Mouse (Mus musculus) cerebral cortex, adult 2 months (tissue): ENCODE results near the gene Slc3a2.

Source experiments
- WGBS: fragments of 180-500 bp; shearing (Covaris S2); methylation state at CpG from one replicate; pipeline ENCODE4 v1.1.7; 2018; 5-methylcytosine and 5-hydroxymethylcytosine counted together

Gene Slc3a2

DNA sequence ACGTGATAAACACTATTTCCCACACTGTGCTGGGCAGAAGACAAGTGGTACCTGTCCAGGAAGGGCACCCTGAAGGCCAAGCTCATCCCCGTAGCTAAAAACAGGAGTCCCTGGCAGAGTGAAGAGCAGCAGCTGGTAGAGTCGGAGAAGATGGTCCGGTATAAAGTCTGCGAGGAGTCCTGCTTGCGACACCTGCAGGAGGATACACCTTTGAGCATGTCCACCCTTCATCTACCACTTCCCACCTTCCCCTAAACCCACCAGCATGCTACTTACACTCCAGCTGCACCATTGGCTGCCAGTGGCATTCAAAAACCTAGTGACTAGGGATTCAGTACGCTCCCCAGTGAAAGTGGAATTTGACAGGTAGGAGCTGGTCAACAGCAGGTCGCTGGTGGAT lies 14.2 kb downstream of the Slc3a2 start:
- 90% methylated on average over 8 of the region's 8 CpGs for WGBS

DNA sequence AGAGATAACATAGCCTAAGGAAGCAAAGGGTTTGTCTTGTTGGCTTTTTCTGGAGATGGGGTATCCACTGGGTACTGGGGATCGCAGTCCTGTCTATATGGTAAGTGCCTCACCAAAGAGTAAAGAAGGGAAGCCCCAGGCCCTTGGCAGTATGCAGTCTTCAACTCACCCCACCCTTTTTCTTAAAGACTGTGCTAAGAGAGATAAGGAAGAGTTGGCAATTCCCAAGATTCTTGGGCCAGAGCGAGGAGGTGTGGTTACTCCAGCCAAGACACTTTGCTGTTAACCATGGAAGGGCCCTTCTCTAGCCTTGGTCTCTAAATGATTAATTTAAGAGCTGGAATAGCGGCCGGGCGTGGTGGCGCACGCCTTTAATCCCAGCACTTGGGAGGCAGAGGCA lies 16.2 kb downstream of the Slc3a2 start:
- WGBS, result 96% methylated on average over 7 of the region's 7 CpGs

DNA sequence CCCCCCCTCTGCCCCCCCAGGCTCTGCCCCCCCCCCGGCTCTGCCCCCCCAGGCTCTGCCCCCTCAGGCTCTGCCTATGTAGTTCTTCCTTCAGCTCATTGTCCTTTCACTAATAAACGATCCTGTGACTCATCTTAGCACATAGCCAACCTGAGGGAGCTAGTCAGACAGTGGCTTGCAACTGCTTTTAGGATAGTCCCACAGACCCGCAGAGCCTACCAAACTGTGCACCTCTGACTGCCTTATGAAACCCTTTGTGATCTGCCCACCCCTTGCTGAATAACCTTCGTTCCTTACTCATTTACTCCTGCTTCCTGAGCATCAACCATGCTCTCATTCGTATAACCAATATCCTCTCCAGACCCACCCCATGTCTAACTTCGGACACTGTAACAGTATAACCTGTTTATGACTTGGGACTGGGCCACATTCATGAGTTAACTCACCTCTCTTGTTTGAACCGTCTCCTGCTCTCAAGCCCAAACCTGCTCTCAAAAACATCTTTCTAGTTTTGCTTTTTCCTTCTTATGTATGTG lies 17.0 kb downstream of the Slc3a2 start:
- 67% methylated on average over 7 of the region's 7 CpGs for WGBS

DNA sequence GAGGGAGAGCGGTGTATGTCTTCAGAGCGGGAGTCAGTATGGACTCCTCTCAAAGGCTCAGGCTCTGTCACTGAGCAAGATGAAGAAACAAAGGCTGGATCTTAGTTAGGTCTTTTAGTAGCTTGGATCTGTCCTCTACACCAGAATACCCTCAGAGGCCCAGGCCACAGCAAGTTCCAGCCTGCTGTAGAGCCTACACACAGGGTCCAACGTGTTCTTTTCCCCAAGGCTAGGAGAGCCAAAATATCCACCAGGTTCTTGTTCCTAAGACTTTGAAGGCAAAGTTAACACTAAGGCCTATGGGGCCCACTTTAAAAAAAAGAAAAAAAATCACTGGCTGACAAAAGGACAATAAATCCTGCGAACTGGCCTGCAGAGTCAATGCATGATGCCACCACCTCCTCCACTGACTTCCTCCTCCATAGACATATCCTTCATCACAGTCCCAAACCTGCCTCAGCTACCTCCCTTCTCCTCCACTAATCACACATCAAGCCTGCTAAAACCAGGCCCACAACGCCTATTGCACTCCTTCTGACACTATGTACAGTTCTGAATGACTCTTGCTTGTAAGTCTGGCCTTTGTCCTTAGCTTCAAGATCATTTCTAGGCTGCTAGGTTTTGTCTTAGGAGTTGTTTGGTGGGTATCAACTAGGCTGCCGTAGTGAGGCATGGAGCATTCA lies 18.0 kb downstream of the Slc3a2 start:
- WGBS, result 81% methylated on average over 6 of the region's 6 CpGs

DNA sequence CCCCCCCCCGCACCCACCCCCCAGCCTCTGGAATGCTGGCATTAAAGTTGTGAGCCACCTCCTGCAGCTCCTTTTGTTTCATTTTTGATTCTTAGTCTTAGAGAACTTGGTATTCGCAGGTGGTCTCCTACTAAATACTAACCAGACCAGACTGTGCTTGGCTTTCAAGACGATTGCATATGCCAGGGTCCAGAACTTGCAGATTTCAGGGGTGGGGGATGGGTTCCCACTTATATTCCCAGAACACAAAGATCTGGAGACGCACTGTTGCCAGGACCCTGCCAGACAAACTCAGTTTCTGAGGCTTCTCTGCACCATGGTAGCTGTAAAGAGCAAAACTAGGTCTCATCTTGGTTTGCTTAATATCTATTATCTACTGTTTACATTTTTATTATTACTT lies 19.6 kb downstream of the Slc3a2 start:
- WGBS, result 51% methylated on average over 4 of the region's 4 CpGs

DNA sequence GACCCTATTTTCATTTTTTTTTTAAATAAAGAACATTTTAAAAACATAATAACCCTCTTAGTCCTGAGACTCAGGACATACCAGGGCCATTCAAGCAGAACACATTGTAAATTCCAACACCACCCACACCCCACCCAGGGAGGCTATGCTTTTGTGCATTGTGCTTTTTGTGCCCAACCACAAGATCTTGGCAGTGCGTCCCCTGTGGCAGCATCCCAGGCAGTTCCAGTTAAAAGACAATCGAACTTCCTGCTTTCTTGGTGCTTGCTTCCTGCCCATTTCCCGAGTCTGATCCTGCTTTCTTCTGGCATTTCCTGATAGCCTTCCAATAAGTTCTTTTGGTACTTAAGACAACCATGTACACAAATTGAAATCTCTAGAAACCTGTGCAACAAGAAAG lies 20.7 kb downstream of the Slc3a2 start:
- WGBS, result 28% methylated on average over 3 of the region's 3 CpGs

DNA sequence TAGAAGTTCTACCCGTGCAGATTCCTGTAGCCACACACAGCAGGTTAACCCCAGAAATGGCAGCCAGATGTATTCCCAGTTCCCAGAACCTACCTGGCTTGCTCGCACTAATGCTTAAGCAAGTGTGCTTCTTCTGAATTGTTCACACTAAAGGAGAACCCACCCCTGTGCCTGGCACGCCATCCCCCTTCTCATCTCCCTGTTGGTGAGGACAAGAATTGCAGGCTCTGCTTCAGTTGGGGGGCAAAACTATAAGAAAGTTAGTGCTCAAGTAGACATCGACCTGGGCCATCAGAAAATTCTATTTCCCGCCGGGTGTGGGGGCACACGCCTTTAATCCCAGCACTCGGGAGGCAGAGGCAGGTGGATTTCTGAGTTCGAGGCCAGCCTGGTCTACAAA lies 23.5 kb downstream of the Slc3a2 start:
- WGBS, result 86% methylated on average over 9 of the region's 9 CpGs

GRCm38 (mm10) chr19:8695330-8695729 lies 27.8 kb downstream of the Slc3a2 start:
- 43% methylated on average over 6 of the region's 6 CpGs for WGBS

- 91% methylated on average over 5 of the region's 5 CpGs for WGBS
Measured at GRCm38 (mm10) chr19:8692740-8693139, 30.4 kb downstream of the Slc3a2 start.

DNA sequence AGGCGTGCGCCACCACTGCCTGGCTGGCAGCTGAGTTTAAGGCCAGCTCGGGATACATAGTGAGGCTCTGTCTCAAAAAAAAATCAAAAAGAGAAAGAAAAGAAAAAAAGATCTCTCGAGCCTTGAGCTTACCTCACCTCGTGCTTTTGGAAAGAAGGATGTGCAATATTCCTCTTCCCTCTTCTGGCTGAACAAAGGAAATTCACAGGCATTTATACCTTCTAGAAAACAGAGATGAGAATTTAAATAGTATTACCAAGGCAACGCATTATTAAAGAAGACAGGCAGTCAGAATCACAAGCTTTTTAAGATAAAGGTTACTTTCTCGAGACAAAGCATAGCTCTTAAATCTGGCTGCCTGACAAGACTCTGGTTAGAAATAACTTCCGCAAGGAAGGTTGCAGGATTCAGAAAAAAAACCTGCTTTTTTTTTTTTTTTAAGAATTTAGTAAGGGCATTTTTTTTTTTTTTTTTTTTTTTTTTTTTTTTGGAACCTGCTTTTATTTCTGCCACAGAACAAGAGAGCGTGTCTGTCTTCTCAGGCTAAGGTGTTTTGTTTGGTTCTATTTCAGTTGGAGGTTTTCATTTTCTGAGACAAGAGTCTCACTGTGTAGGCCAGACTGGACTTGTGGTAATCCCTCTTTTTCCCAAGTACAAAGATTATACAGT lies 31.2 kb downstream of the Slc3a2 start:
- 27% methylated on average over 9 of the region's 9 CpGs for WGBS

DNA sequence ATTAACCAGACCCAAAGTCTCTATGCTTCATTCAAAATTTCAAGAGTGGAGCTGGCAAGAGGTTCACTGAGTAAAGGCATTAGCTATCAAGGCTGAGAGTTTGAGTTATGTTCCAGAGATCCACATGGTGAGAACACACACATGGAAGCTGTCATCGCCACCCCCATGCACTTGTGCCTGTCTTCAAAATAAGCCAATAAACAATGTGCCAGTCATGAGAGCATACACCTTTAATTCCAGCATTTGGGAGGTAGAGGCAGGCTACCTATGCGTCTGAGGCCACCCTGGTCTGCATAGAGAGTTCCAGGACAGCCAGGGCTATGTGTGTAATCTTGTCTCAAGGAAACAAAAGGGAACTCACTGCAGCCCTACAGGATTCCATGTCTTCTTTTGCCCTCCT lies 39.5 kb downstream of the Slc3a2 start:
- 43% methylated on average over 2 of the region's 2 CpGs for WGBS

DNA sequence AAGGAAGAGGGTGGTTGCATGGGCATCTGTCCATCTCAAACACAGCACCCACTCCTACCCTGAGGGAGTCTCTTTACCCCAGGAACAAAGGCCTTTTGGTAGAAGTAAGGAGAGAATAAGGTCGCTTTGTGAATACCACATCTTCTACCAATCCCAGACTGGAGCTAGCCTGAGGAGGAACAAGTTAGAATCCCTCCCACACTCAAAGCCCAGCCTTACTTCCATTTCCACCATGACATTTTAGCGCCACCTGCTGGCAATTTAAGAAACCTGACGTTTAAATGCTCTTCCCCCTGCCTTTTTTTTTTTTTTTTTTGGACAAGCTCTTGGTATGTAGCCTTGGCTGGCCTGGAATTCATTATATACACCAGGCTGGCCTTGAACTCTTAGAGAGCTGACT lies 40.2 kb downstream of the Slc3a2 start:
- 2% methylated on average over 3 of the region's 3 CpGs for WGBS

- 81% methylated on average over 4 of the region's 4 CpGs for WGBS
Measured at GRCm38 (mm10) chr19:8681633-8682362, 41.4 kb downstream of the Slc3a2 start.

DNA sequence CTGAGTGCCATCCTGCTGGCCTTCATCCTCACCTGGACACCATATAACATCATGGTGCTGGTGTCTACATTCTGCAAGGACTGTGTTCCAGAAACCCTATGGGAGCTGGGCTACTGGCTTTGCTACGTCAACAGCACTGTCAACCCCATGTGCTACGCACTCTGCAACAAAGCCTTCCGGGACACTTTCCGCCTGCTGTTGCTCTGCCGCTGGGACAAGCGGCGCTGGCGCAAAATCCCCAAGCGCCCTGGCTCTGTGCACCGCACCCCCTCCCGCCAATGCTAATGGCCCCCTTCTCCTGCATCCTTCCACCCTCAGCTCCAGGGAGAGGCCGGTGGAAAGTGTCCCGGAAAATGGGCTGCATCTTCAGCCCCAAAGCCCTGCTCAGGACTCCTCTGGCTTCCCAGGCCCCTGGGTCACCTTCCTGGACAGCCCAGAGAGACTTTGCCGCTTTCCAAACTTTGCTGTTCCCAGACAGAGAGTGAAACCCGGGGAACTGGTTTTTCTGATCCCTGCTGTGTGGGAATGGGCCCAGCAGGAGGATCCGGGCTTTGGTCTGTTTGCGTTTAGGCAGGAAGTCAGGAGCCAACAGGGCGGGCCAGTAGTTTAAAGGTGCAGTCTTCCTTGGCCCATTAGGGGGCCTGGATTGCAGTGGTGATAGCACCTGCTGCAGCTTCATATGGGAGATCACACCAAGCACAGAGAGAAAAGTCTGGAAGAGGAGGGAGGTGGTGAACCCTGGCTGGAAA lies 44.0 kb downstream of the Slc3a2 start:
- WGBS, result 38% methylated on average over 18 of the region's 18 CpGs

GRCm38 (mm10) chr19:8673336-8674063 lies 49.7 kb downstream of the Slc3a2 start:
- WGBS, result 41% methylated on average over 9 of the region's 9 CpGs

- WGBS, result 81% methylated on average over 3 of the region's 3 CpGs
Measured at GRCm38 (mm10) chr19:8672859-8673258, 50.3 kb downstream of the Slc3a2 start.

DNA sequence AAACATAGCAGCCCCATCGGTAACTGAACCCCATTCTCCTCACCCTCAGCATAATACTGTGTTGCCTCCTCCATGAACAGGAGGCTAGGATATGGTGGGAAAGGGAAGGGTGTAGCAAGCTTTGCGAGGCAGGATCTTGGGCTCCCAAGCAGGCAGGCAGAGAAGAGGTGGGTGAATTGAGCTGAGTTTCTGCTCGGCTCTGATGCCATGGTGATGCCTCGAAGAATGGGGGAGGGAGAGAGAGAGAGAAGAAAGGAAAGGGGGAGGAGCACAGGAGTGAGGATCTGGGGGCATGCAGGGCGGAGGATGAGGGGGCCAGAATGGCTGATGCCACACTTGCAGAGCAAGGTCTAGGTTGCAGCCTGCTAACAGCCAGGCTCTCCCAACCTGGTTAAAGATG lies 57.4 kb downstream of the Slc3a2 start:
- whole genome bisulfite sequencing, result 34% methylated on average over 5 of the region's 5 CpGs

DNA sequence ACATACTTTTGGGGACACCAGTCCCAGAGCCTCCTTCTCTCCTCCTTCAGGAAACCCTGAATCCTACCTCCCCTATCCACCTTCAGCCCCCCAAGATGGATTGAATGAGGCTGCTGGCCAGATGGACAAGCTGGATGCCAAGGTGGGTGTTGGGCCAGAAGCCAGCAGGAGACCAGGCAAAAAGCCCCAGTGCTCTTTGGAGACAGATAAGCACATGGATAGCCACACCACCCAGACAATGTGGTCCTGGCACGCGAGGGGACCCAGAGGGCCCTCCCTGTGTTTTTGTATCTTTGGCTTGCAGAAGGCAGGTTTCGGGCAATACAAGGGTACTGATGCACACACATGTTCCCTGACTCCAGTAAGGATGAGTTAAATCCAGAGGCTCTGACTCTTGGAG lies 58.3 kb downstream of the Slc3a2 start:
- 32% methylated on average over 3 of the region's 3 CpGs for WGBS

- WGBS, result 13% methylated on average over 10 of the region's 10 CpGs
Measured at GRCm38 (mm10) chr19:8663911-8664421, 59.2 kb downstream of the Slc3a2 start.

DNA sequence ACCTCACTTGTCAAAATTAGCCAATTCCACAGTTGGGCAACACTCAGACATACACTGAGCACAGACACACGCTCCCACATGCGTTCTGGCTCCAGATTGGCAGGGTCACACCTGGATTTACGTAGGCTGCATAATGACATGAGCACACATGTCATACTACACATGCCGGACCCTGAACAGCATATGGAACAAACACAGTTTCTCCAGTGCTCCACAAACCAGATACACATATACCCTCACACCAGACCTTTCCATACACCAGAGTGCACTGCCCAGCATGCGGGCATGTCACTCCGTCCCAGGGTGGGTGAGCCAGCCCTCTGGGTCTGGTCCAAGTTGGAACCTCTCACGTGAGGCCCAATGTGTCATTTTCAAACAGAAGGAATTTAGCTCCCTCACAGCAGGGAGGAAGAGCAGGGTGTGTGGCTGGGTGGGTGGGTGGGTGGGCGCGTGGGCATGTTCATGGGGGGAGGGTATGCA lies 59.8 kb downstream of the Slc3a2 start, which contains the start of gene Chrm1:
Gene Chrm1 (plus strand): TSS at position 430 of the 480 bp plus-strand sequence.
- WGBS, result 20% methylated on average over 9 of the region's 9 CpGs

DNA sequence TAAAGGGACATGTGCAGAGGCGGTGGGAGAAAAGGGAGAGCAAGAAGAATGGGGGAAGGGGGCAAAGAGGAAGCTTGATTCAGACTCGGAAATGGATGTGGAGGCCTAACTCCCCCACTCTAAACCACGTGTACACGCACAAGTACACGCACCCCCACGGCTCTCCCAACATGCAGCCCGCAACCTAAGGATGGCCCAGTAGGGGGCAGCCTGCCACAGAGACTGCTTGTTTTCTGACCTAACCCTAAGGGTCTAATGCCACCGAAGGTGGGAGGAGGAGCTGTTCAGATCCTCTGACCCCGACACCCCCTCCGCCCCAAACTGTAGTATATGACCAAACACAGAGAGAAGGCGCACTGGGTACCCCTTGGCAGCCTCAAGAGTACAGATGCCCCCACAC lies 60.8 kb downstream of the Slc3a2 start:
- 5% methylated on average over 11 of the region's 11 CpGs for WGBS
